Mouse (Mus musculus) CH12.LX (cell line): ENCODE data around the gene Trim24. TPM values are rescaled to one million over a fixed set of nuclear protein-coding genes. Genes with fewer than 3 reads are reported as not detected.
"Not testable (repeated sequence)": the region's sequence is repeated elsewhere in the genome, so short reads cannot be mapped to it uniquely, and the experiment has no call there.

Experiments used
- DNase-seq: peaks from one replicate; pipeline ENCODE4 v3.0.0-alpha.2; 2013; ENCODE audit errors: extremely low read depth
- H3K27ac ChIP-seq: 2 replicates; pipeline ENCODE4 v1.5.1; 2012; ENCODE audit warnings: low read depth, mild to moderate bottlenecking, control low read depth, moderate library complexity; ENCODE audit not compliant: insufficient read depth
- H3K27me3 ChIP-seq: replicated peaks from 2 replicates; pipeline ENCODE3; 2012; ENCODE audit warnings: inconsistent platforms
- H3K36me3 ChIP-seq, 2 experiments: replicated peaks in 1 of 2; 2 replicates each; pipeline versions ENCODE3 to v1.6.1; 2012; ENCODE audit warnings: inconsistent platforms in 1 of 2, low read length in 1 of 2, mild to moderate bottlenecking in 1 of 2, mixed read lengths in 1 of 2, moderate library complexity in 1 of 2; ENCODE audit not compliant: control insufficient read depth in 1 of 2, insufficient read depth in 1 of 2
- H3K4me1 ChIP-seq, 2 experiments: 2 replicates each; pipeline ENCODE4 v1.6.1; 2012; ENCODE audit warnings: inconsistent platforms in 1 of 2, moderate library complexity in 1 of 2; ENCODE audit not compliant: insufficient read depth in 2 of 2, control insufficient read depth in 1 of 2
- H3K4me2 ChIP-seq: 2 replicates; pipeline ENCODE4 v1.6.1; 2012; ENCODE audit warnings: low read depth, mild to moderate bottlenecking, control low read depth; ENCODE audit not compliant: poor library complexity, insufficient read depth, severe bottlenecking
- H3K4me3 ChIP-seq, 3 experiments: fragments of 150-350 bp in 1 of 3; sonication (generic) in 1 of 3; replicated peaks in 1 of 3; 2 replicates each; pipeline versions ENCODE3 to v1.5.1; 2011 to 2012; ENCODE audit warnings: low read depth in 2 of 3, low read length in 2 of 3, mild to moderate bottlenecking in 2 of 3, moderate library complexity in 2 of 3, control low read depth in 1 of 3, improper control_type of control experiment in 1 of 3, inconsistent platforms in 1 of 3, mixed read lengths in 1 of 3; ENCODE audit not compliant: poor library complexity in 1 of 3
- H3K79me2 ChIP-seq: replicated peaks from 2 replicates; pipeline ENCODE4 v1.6.1; 2012; ENCODE audit warnings: mild to moderate bottlenecking, moderate library complexity; ENCODE audit not compliant: control insufficient read depth, poor library complexity, insufficient read depth, severe bottlenecking; ENCODE audit errors: extremely low read depth
- H3K9ac ChIP-seq: 2 replicates; pipeline ENCODE4 v1.6.1; 2012; ENCODE audit warnings: low read depth, mild to moderate bottlenecking, control low read depth, moderate library complexity; ENCODE audit not compliant: insufficient read depth
- H3K9me3 ChIP-seq: replicated peaks from 2 replicates; pipeline ENCODE3; 2012; ENCODE audit warnings: low read length, inconsistent platforms, mixed read lengths
- BHLHE40 ChIP-seq: IDR thresholded peaks from 2 replicates; pipeline ENCODE4 v1.6.1; 2011; ENCODE audit warnings: mild to moderate bottlenecking, low read depth, low read length, improper control_type of control experiment
- CHD2 ChIP-seq: IDR thresholded peaks from 2 replicates; pipeline ENCODE4 v1.6.1; 2011; ENCODE audit warnings: low read length, improper control_type of control experiment
- CTCF ChIP-seq, 2 experiments: IDR thresholded peaks in 1 of 2; conservative IDR thresholded peaks in 1 of 2; 2 replicates each; pipeline ENCODE4 v1.5.1; 2011 to 2012; ENCODE audit warnings: low read depth in 2 of 2, low read length in 2 of 2, improper control_type of control experiment in 1 of 2, inconsistent platforms in 1 of 2, mild to moderate bottlenecking in 1 of 2, moderate library complexity in 1 of 2
- ELF1 ChIP-seq: IDR thresholded peaks from 2 replicates; pipeline ENCODE4 v1.6.1; 2014; ENCODE audit warnings: low read depth, mild to moderate bottlenecking, inconsistent platforms, low read length, improper control_type of control experiment
- GABPA ChIP-seq: IDR thresholded peaks from 2 replicates; pipeline ENCODE4 v1.6.1; 2012; ENCODE audit warnings: low read depth, low read length, improper control_type of control experiment, inconsistent platforms; ENCODE audit not compliant: insufficient replicate concordance
- HCFC1 ChIP-seq: IDR thresholded peaks from 2 replicates; pipeline ENCODE4 v1.6.1; 2012; ENCODE audit warnings: low read depth, mild to moderate bottlenecking, inconsistent platforms, low read length, improper control_type of control experiment
- JUN ChIP-seq: IDR thresholded peaks from 2 replicates; pipeline ENCODE4 v1.6.1; 2011; ENCODE audit warnings: low read depth, mild to moderate bottlenecking, low read length, improper control_type of control experiment, moderate library complexity; ENCODE audit not compliant: insufficient read depth
- MAZ ChIP-seq: IDR thresholded peaks from 2 replicates; pipeline ENCODE4 v1.6.1; 2012; ENCODE audit warnings: low read depth, mild to moderate bottlenecking, inconsistent platforms, low read length, improper control_type of control experiment, moderate library complexity
- MEF2A ChIP-seq: IDR thresholded peaks from 2 replicates; pipeline ENCODE4 v1.6.1; 2014; ENCODE audit warnings: low read depth, mild to moderate bottlenecking, inconsistent platforms, low read length, improper control_type of control experiment, borderline replicate concordance
- MYC ChIP-seq: IDR thresholded peaks from 2 replicates; pipeline ENCODE4 v1.6.1; 2011; ENCODE audit warnings: low read depth, mild to moderate bottlenecking, improper control_type of control experiment, low read length
- NRF1 ChIP-seq: IDR thresholded peaks from 2 replicates; pipeline ENCODE4 v1.6.1; 2014; ENCODE audit warnings: low read depth, mild to moderate bottlenecking, inconsistent platforms, low read length, improper control_type of control experiment, moderate library complexity
- POLR2AphosphoS2 ChIP-seq: IDR thresholded peaks from 2 replicates; pipeline ENCODE4 v1.6.1; 2011; ENCODE audit warnings: low read depth, low read length, improper control_type of control experiment
- RCOR1 ChIP-seq: conservative IDR thresholded peaks from 2 replicates; pipeline ENCODE4 v1.6.1; 2012; ENCODE audit warnings: low read depth, mild to moderate bottlenecking, inconsistent platforms, low read length, improper control_type of control experiment
- SIN3A ChIP-seq: IDR thresholded peaks from 2 replicates; pipeline ENCODE4 v1.6.1; 2012; ENCODE audit warnings: low read length, improper control_type of control experiment, inconsistent platforms
- TCF12 ChIP-seq: IDR thresholded peaks from 2 replicates; pipeline ENCODE4 v1.6.1; 2014; ENCODE audit warnings: low read depth, mild to moderate bottlenecking, inconsistent platforms, low read length, improper control_type of control experiment
- USF1 ChIP-seq: IDR thresholded peaks from 2 replicates; pipeline ENCODE4 v1.6.1; 2014; ENCODE audit warnings: low read depth, mild to moderate bottlenecking, inconsistent platforms, low read length, improper control_type of control experiment
- ZKSCAN1 ChIP-seq: IDR thresholded peaks from 2 replicates; pipeline ENCODE4 v1.6.1; 2012; ENCODE audit warnings: low read depth, inconsistent platforms, low read length, improper control_type of control experiment, borderline replicate concordance
- ZMIZ1 ChIP-seq: IDR thresholded peaks from 2 replicates; pipeline ENCODE4 v1.6.1; 2012; ENCODE audit warnings: low read depth, mild to moderate bottlenecking, inconsistent platforms, low read length, improper control_type of control experiment
- dilution Hi-C: fragments of 300-500 bp; cut with MboI; formaldehyde crosslinking; loops from 2 replicates; pipeline ENCODE4 v1.14.3; 2020; ENCODE audit warnings: low sequenced_read_pairs; ENCODE audit not compliant: extremely low pct_unique_long_range_greater_than_20kb, extremely low pct_ligation_motif_present
- in situ Hi-C: fragments of 300-500 bp; cut with MboI; formaldehyde crosslinking; loops from 3 replicates; pipeline ENCODE4 v1.14.3; 2019; ENCODE audit warnings: low sequenced_read_pairs, low pct_ligation_motif_present, low pct_unique_long_range_greater_than_20kb, mixed read lengths
- polyA plus RNA-seq: library from polyadenylated mRNA; unstranded; fragments of >175 nt; gene quantifications from 2 replicates; pipeline ENCODE4 v1.2.1, GENCODE M21; 2012; ENCODE audit warnings: low read depth; ENCODE audit not compliant: insufficient read length
- total RNA-seq, 2 experiments: library from RNA; depleted of rRNA; stranded (reverse); fragments of 300-350 nt in 1 of 2; fragments of >200 nt in 1 of 2; gene quantifications; 2 replicates each; pipeline ENCODE4 v1.2.3; 2012 to 2014

The Trim24 gene
- total and polyA plus RNA-seq, 3 experiments, result 23.7 to 35.7 (median 31.7) TPM

- TF ChIP-seq ZMIZ1 (no peak), JUN (peak; percentile 94), HCFC1 (peak; percentile 49; the same call in 1 of the 2 replicates), MAZ (peak; percentile 68; the same call in 1 of the 2 replicates), MEF2A (peak; percentile 93), CHD2 (peak; percentile 74), ELF1 (peak; percentile 20), CTCF (conservative IDR thresholded peaks at IDR 0.05 in 1 of 2, IDR thresholded peaks at IDR 0.05 in 1 of 2; ENCODE audit: low read depth in 2 of 2, low read length in 2 of 2) (no peak), NRF1 (no peak; the same call in 1 of the 2 replicates), GABPA (no peak), RCOR1 (peak; percentile 95; the same call in 1 of the 2 replicates), USF1 (no peak), MYC (peak; percentile 56; the same call in 1 of the 2 replicates), POLR2AphosphoS2 (no peak), SIN3A (peak; percentile 79), TCF12 (peak; percentile 80), ZKSCAN1 (peak; percentile 50; the same call in 1 of the 2 replicates)
Observed at GRCm38 (mm10) chr6:37842779-37843605, 27.6 kb upstream of the Trim24 start (continued).

- Histone ChIP-seq H3K36me3 (no peaks in the 10 kb centered on the region), H3K4me3 (no peak overlapping the region), H3K27ac (peak overlapping the region; percentile 87), H3K4me2 (peak overlapping the region; percentile 77), H3K79me2 (no peaks in the 10 kb centered on the region), H3K9ac (0 out of 2 replicates have a peak overlapping the region, but pooled peaks have one; percentile 16), H3K4me1 (peaks cover 5 to 25% of the 10 kb centered on the region in 2 experiments), H3K9me3 (peaks cover 7% of the 10 kb centered on the region), H3K27me3 (no peaks in the 10 kb centered on the region)
- in situ Hi-C loops, result no loop called here
- DNase-seq, result peak; percentile 35
- TF ChIP-seq CTCF (conservative IDR thresholded peaks at IDR 0.05 in 1 of 2, IDR thresholded peaks at IDR 0.05 in 1 of 2; ENCODE audit: low read depth in 2 of 2, low read length in 2 of 2) (no peak), BHLHE40 (peak; percentile 47; the same call in 1 of the 2 replicates)
- dilution Hi-C loops, result no loop called here
Observed at GRCm38 (mm10) chr6:37843647-37844273, 26.9 kb upstream of the Trim24 start.

GRCm38 (mm10) chr6:37844947-37845346 lies 25.7 kb upstream of the Trim24 start:
- H3K9ac ChIP-seq, H3K9me3 ChIP-seq, H3K27ac ChIP-seq, DNase-seq, H3K27me3 ChIP-seq, H3K4me2 ChIP-seq, H3K36me3 ChIP-seq, H3K79me2 ChIP-seq, in situ Hi-C loops, H3K4me3 ChIP-seq, dilution Hi-C loops: not testable (repeated sequence)
- H3K4me1 ChIP-seq, result peaks cover 5 to 25% of the 10 kb centered on the region in 2 experiments

DNA sequence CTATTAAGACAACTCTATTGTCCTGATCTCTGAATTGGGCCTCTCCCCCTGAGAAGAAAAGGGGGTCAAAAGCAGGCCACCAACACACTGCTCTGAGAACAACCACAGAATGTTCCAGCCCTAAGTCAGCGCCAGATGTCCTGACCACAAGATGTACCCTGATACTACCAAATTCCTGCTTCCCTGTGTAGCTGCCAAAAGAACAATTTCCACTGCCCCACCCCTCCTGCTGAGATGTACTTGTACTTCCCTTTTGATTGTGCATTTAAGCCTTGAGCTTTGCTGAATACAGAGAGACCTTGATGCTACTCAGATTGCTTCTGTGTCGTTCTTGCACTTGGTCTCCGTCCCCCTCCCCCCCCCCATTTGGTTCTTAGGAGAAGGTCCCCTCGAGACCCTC lies 23.1 kb upstream of the Trim24 start:
- H3K4me2 ChIP-seq, DNase-seq, H3K9me3 ChIP-seq, dilution Hi-C loops, H3K36me3 ChIP-seq, H3K4me3 ChIP-seq, H3K9ac ChIP-seq, H3K27ac ChIP-seq, H3K79me2 ChIP-seq, in situ Hi-C loops, H3K27me3 ChIP-seq: not testable (repeated sequence)
- H3K4me1 ChIP-seq, result peaks cover 5 to 21% of the 10 kb centered on the region in 2 experiments
